Mouse (Mus musculus) forebrain, embryonic 10.5 days (tissue): ENCODE results near the gene Bmf. TPM values are rescaled to one million over a fixed set of nuclear protein-coding genes. Genes with fewer than 3 reads are reported as not detected.

Experiments used
- DNase-seq: peaks from one replicate; pipeline ENCODE4 v3.0.0-alpha.2; 2017; ENCODE audit warnings: low spot score; ENCODE audit errors: extremely low spot score
- H3K27ac ChIP-seq: fragments of 300-500 bp; sonication (generic); 2 replicates; pipeline ENCODE4 v1.5.1; 2016; ENCODE audit warnings: mild to moderate bottlenecking
- H3K27me3 ChIP-seq: fragments of 300-500 bp; sonication (generic); 2 replicates; pipeline ENCODE4 v1.6.1; 2016; ENCODE audit warnings: mild to moderate bottlenecking; ENCODE audit not compliant: poor library complexity, severe bottlenecking
- H3K36me3 ChIP-seq: fragments of 300-500 bp; sonication (generic); replicated peaks from 2 replicates; pipeline ENCODE4 v1.6.1; 2016; ENCODE audit warnings: mild to moderate bottlenecking, moderate library complexity
- H3K4me1 ChIP-seq: fragments of 300-500 bp; sonication (generic); 2 replicates; pipeline ENCODE4 v1.6.1; 2016
- H3K4me3 ChIP-seq: fragments of 300-500 bp; sonication (generic); 2 replicates; pipeline ENCODE4 v1.5.1; 2016; ENCODE audit warnings: mild to moderate bottlenecking, moderate library complexity
- H3K9me3 ChIP-seq: fragments of 300-500 bp; sonication (generic); 2 replicates; pipeline ENCODE4 v1.6.1; 2016; ENCODE audit warnings: mild to moderate bottlenecking, moderate library complexity
- WGBS: fragments of 180-500 bp; shearing (Covaris S2); methylation state at CpG from one replicate; pipeline ENCODE4 v1.1.7; 2016; 5-methylcytosine and 5-hydroxymethylcytosine counted together
- polyA plus RNA-seq: library from polyadenylated mRNA; unstranded; fragments of >200 nt; fragmentation: Nextera tagmentation; extraction: Ambion mirVana; gene quantifications from 2 replicates; pipeline ENCODE4 v1.2.1, GENCODE M21; 2016

The Bmf gene
- polyA plus RNA-seq, 1 experiment from 2014 or later, result 4.5 TPM

DNA sequence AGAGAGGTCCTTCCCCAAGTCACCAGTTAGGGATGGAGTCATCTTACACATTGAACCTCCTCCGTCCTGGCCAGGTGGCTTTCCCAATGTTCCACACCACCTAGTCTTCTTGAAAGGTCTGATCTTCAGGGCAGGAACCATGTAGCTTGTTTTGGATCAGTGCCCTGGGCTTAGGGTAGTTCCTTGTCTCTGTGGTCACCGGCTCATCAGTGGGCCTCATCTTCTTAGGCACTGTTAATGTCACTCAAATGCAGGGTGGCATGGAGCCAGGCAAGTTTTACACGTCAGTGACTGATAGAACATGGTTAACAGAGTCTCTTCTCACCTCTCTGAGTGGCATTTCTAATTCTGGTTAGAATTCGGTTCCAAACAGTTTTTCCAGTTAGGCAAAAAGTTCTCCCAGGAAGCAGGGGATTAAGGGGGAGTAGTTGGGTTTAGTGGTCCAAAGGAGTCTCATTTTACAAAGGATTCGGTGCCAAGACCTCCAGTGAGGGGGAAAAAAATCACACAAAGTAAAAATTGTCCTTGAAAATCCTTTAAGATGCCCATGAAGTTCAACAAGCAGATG lies 26.2 kb downstream of the Bmf start:
- no peak for DNase-seq
- WGBS, result 62% methylated on average over 5 of the region's 5 CpGs

GRCm38 (mm10) chr2:118522265-118522664 lies 27.2 kb downstream of the Bmf start:
- DNase-seq, result no peak

More for the DNA sequence above, 26.2 kb downstream of the Bmf start:
- no peaks in the 10 kb centered on the region for H3K9me3 ChIP-seq
- H3K4me3 ChIP-seq, result no peak overlapping the region
- H3K36me3 ChIP-seq, result no peaks in the 10 kb centered on the region
- peaks cover 56% of the 10 kb centered on the region for H3K4me1 ChIP-seq
- no peaks in the 10 kb centered on the region for H3K27me3 ChIP-seq
- peak overlapping the region; percentile 32; the same call in 1 of the 2 replicates for H3K27ac ChIP-seq

GRCm38 (mm10) chr2:118520042-118520933 lies 29.2 kb downstream of the Bmf start:
- peak; percentile 71 for DNase-seq
- H3K36me3 ChIP-seq, result no peaks in the 10 kb centered on the region
- peak overlapping the region; percentile 10 for H3K4me3 ChIP-seq
- H3K27me3 ChIP-seq, result no peaks in the 10 kb centered on the region
- H3K4me1 ChIP-seq, result peaks cover 52% of the 10 kb centered on the region
- 39% methylated on average over 9 of the region's 9 CpGs for whole genome bisulfite sequencing
- no peaks in the 10 kb centered on the region for H3K9me3 ChIP-seq
- peak overlapping the region; percentile 87 for H3K27ac ChIP-seq

More at GRCm38 (mm10) chr2:118522265-118522664, 27.2 kb downstream of the Bmf start:
- Histone ChIP-seq H3K4me1 (peaks cover 52% of the 10 kb centered on the region), H3K27me3 (no peaks in the 10 kb centered on the region), H3K36me3 (no peaks in the 10 kb centered on the region), H3K27ac (peak overlapping the region; percentile 76), H3K9me3 (no peaks in the 10 kb centered on the region), H3K4me3 (no peak overlapping the region)
- 55% methylated on average over 2 of the region's 2 CpGs for WGBS

DNA sequence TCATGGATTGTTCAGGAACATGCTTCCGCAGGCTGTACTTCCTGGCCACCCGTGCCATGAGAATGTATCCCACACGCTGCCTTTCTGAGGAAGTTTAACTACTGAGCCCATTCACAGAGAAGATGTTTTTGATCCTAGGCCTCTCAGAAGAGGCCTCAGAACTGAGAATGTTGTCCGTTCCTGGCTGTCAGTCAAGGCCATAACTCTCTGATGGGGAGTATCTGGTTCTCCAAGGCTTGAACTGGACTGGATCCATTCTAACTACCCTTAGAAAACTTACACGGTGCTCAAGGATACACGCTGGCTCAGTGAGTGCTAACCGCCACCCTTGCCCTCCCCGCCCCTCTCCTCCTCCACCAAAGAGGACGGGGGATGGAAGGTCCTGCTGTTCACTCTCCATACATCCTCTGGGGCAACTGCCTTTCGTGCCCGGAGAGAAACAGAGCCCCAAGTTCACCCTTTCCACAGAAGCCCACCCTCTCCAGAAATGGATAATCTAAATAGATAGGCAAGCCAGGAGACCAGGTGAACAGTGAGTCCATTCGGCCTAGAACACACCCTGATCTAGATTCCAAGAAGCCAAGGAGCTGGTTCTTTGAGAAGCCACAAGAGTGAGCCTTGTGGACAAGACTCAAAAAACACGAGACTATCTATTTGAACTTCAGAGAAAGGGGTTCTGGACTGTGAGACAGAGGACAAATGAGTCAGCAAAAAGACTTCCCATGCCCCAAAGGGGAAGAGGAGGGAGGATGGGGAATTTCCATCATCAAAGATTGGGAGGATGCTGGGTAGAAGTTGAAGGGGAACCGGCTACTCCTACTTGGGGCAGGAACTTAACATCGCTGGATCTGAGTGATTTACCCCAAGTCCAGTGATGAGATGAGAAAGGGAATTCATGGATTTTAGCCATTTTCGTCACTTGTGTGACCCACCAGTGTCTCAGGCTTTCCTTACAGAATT lies 36.8 kb downstream of the Bmf start:
- Histone ChIP-seq H3K4me1 (peaks cover 39% of the 10 kb centered on the region), H3K36me3 (no peaks in the 10 kb centered on the region), H3K27me3 (peaks cover 20% of the 10 kb centered on the region), H3K27ac (peak overlapping the region; percentile 52; the same call in 1 of the 2 replicates), H3K4me3 (no peak overlapping the region), H3K9me3 (no peaks in the 10 kb centered on the region)
- 84% methylated on average over 16 of the region's 16 CpGs for WGBS
- no peak for DNase-seq

GRCm38 (mm10) chr2:118511779-118512417 lies 37.6 kb downstream of the Bmf start:
- no peaks in the 10 kb centered on the region for H3K36me3 ChIP-seq
- no peak overlapping the region for H3K4me3 ChIP-seq
- H3K27me3 ChIP-seq, result peaks cover 20% of the 10 kb centered on the region
- H3K9me3 ChIP-seq, result no peaks in the 10 kb centered on the region
- no peak for DNase-seq
- 59% methylated on average over 11 of the region's 11 CpGs for WGBS
- H3K27ac ChIP-seq, result peak overlapping the region; percentile 74
- H3K4me1 ChIP-seq, result peaks cover 39% of the 10 kb centered on the region

GRCm38 (mm10) chr2:118510447-118511310 lies 38.8 kb downstream of the Bmf start:
- Histone ChIP-seq H3K4me1 (peaks cover 39% of the 10 kb centered on the region), H3K27ac (peak overlapping the region; percentile 88), H3K4me3 (peak overlapping the region; percentile 34), H3K36me3 (no peaks in the 10 kb centered on the region), H3K27me3 (peaks cover 20% of the 10 kb centered on the region), H3K9me3 (no peaks in the 10 kb centered on the region)
- peak; percentile 76 for DNase-seq
- 33% methylated on average over 29 of the region's 29 CpGs for WGBS

DNA sequence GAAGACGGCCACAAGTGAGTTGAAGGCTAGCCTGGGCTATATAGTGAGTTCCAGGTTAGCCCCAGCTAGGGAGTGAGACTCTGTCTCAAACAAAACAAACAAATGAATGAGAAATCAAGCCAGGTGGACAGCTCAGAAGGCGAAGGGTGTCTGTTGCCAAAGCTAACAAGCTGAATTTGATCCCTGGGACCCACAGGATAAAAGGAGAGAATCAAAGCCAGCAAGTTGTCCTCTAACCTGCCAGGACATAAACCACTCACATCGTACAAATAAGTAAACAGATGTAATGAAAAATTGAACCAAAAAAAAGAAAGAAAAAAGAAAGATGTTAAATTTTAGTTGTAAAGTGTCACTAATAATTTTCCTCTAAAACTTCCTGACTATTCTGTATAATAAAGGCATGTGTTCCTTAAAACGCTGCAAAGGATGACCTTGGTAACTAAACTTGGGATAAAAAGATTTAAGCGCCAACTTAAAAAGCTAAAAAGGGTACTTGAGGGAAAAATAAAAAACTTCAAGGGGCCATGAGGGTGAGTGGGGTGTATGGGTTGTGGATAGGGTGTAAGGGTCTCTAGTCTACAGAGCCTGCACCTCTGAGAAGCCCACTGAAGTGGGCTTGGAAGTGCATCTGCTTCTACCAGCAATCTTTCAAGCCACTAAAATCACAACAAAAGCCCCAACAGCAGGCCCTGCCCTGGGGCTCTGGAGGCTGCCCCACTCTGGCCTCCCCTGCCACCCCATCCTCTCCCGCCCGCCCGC lies 39.6 kb downstream of the Bmf start:
- WGBS, result 51% methylated on average over 8 of the region's 8 CpGs

DNA sequence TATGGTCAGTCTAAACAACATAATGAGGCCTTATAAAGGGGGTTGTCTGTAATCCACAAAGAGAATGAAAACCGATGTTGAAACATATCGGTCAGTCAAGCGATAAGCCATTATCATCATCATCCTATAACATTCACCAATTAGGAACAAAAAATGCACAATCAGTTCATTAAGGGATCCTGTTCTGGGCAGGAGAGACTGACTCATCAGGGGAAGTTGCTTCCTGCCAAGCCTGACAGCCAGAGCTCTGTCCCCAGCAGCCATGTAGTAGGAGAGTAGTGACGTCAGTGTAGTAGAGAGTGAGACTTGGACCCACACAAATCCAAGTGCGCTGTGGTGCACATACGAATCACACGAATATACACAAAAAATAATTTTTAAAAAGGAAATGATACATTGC lies 42.4 kb downstream of the Bmf start:
- peaks cover 39% of the 10 kb centered on the region for H3K4me1 ChIP-seq
- H3K36me3 ChIP-seq, result no peaks in the 10 kb centered on the region
- H3K4me3 ChIP-seq, result no peak overlapping the region
- H3K27ac ChIP-seq, result no peak overlapping the region
- H3K9me3 ChIP-seq, result no peaks in the 10 kb centered on the region
- WGBS, result 91% methylated on average over 7 of the region's 7 CpGs
- H3K27me3 ChIP-seq, result peaks cover 20% of the 10 kb centered on the region
- no peak for DNase-seq

More for the DNA sequence above, 39.6 kb downstream of the Bmf start:
- H3K4me1 ChIP-seq, result peaks cover 43% of the 10 kb centered on the region
- peak overlapping the region; percentile 34 for H3K4me3 ChIP-seq
- H3K27me3 ChIP-seq, result peaks cover 20% of the 10 kb centered on the region
- H3K9me3 ChIP-seq, result no peaks in the 10 kb centered on the region
- no peaks in the 10 kb centered on the region for H3K36me3 ChIP-seq
- no peak for DNase-seq
- peak overlapping the region; percentile 88 for H3K27ac ChIP-seq

GRCm38 (mm10) chr2:118500191-118500590 lies 49.3 kb downstream of the Bmf start:
- Histone ChIP-seq H3K4me3 (no peak overlapping the region), H3K27ac (peak overlapping the region; percentile 74), H3K9me3 (no peaks in the 10 kb centered on the region), H3K36me3 (no peaks in the 10 kb centered on the region), H3K4me1 (peaks cover 32% of the 10 kb centered on the region), H3K27me3 (peaks cover 13% of the 10 kb centered on the region; the same call in 1 of the 2 replicates)
- 90% methylated on average over 2 of the region's 2 CpGs for WGBS
- no peak for DNase-seq

GRCm38 (mm10) chr2:118499135-118499961 lies 50.1 kb downstream of the Bmf start:
- WGBS, result 48% methylated on average over 20 of the region's 20 CpGs
- no peaks in the 10 kb centered on the region for H3K9me3 ChIP-seq
- peaks cover 13% of the 10 kb centered on the region; the same call in 1 of the 2 replicates for H3K27me3 ChIP-seq
- peak overlapping the region; percentile 74 for H3K27ac ChIP-seq
- H3K4me1 ChIP-seq, result peaks cover 39% of the 10 kb centered on the region
- no peaks in the 10 kb centered on the region for H3K36me3 ChIP-seq
- no peak overlapping the region for H3K4me3 ChIP-seq
- no peak for DNase-seq
